Mouse (Mus musculus) heart, adult 11 months (tissue): ENCODE results near the gene Cd247.
A peak's percentile ranks its signal among the peaks of the same experiment; 100 is the strongest.

Source experiments
- DNase-seq: peaks from one replicate; pipeline ENCODE4 v3.0.0; 2022

Cd247 gene

DNA sequence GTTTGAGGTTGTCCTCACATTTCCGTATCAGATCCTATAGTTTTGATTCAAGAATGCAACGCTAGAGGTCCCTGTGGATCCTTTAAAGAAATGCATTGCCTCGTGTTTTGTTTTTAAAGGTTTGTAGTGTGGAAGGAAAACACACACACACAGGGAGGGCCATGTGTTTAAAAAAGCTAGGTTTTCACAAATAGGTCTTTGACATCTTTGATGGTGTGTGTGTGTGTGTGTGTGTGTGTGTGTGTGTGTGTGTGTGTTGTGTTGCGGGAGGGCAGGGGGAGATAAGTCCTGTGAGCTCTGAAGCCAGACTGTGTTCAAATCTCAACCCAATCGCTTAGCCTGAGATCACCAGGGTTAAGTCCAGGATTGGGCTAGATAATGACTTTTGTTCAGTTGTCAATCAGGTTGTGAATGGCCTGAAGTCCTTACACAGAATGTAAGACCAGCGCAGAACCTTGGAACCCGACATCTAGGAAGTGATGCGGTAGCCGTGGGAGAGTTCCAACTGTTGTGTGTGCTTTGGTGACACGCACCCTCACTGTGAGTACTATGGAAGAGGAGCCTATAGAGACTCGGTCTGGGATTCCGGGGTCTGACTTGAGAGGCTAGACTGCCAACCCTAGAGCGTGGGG is 8.4 kb upstream of the Cd247 start:
- no peak for DNase-seq

DNA sequence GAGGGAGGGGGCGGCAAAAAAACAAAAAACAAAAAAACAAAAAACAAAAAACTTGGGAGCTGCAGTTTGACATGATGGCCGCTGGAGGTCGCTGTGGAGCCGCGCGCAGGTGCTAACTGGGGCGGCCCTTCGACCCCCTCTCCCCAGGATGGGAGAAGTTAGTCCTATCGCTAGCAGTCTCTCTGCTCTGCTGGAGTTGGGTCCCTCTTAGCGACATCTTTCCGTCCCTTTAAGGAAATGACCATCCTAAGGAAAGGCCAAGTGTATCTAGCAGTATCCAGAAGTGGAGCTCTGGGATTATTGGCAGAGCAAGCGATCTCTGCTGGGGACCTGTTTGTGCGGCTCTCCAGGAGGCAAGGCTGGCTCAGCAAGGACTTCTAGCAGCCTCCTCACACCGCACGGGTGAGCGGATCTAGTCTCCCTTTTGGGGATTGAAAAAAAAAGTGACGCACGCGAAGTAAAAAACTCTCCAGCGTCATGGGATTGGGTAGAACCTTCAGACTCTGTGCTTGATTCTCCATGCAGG is 7.8 kb upstream of the Cd247 start:
- peak; percentile 94 for DNase-seq

DNA sequence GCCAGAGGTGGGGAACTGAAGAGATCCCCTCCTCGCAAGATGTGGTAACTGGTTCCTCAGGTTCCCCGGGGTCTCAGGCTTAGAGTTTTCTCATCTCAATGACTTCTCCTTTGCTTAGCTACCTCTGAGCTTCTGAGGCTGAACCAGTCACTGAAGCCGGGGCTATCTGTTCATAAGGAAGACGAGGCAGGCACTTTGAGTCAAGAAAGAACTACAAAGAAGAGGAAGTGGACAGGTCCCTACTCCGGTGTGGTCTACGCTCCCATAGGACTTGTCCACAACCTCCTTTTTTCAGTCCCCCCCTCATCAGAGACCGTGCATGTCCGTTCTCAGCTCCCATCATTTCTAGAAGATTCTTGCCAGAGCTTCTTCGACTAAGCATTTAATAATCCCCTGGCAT is 7.1 kb upstream of the Cd247 start:
- peak; percentile 81 for DNase-seq

DNA sequence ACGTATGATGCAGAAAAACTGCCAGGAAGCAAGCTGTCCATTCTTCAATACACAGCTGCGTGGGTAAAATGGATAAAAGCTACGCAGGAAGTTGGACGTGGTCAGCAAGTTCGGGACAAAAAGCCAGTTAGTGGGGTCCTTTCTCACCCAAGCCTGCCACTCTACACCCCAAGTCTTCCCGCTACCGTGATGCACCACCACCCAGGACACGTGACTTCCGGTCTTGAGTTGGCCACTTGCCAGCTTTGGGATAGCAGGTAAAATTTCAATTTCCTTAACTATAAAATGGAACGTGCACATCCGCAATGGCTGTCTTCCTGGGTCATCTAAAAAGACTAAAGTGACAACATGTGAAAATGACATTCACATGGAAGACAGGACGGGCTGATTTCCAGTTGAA is 6.6 kb upstream of the Cd247 start:
- DNase-seq = peak; percentile 90

DNA sequence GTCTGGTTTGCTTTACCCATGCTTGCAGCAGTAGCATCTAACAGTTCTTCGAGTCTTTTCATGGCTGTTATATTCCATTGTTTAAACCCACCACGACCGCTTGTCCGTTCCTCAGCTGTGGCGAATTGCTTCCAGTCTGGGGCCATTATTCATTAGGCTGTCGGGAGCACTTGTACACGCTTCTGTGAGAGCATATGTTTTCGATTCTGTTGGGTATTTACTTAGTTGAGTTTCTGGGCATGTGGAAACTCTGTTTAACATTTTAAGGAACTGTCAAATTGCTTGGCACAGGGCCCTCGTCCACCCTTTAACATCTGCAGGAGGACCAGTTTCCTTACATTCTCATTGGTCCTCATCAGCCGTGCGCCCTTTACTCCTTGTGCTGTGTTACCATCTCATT is 2.2 kb upstream of the Cd247 start:
- no peak for DNase-seq

DNA sequence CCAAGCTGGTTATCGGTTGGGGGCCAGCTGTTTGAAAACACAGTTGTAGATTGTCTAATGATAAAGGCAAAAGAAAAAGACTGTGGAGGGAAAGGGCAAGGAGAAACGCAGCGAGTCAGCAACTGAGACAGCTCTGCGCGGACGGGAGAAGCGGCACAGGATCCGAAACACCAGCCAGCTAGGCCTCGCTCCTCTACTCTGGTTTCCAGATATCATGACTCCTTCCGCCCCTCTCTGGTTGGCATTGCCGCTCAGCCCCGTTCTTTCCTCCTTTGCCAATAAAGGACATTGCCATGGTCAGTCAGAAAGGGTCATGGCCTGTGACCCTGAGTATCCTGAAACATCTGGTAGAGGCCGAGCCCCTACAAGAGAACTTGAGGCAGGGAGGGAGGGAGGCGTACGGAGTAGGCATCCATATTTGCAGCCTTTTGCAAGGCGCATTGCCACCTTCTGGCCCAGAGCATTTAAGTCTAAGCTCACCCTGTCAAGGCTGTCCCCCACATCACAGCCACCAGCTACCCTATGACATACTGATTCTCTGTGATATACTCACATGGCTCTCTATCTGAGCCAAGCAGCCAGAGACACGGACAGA is 682 bp downstream of the Cd247 start:
- DNase-seq = no peak

DNA sequence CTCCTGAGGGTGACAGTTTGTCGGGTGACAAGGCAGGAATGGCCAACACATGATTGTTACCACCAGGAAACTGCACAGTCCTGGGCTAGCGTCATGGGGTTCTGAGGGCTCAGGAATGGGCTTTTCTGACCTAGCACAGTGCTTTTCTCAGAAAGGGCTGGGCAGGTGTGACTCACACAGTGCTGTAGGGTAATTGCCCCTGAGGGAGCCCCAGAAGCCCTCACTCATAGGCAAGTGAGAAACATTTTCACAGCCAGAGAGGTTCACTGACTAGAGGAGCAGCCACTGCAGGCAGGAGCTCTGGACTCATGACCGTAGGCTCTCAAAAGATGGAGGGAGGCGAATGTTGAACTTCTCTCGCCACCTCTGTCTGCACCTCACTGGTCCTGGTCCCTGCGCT is 1.5 kb downstream of the Cd247 start:
- peak; percentile 81 for DNase-seq

DNA sequence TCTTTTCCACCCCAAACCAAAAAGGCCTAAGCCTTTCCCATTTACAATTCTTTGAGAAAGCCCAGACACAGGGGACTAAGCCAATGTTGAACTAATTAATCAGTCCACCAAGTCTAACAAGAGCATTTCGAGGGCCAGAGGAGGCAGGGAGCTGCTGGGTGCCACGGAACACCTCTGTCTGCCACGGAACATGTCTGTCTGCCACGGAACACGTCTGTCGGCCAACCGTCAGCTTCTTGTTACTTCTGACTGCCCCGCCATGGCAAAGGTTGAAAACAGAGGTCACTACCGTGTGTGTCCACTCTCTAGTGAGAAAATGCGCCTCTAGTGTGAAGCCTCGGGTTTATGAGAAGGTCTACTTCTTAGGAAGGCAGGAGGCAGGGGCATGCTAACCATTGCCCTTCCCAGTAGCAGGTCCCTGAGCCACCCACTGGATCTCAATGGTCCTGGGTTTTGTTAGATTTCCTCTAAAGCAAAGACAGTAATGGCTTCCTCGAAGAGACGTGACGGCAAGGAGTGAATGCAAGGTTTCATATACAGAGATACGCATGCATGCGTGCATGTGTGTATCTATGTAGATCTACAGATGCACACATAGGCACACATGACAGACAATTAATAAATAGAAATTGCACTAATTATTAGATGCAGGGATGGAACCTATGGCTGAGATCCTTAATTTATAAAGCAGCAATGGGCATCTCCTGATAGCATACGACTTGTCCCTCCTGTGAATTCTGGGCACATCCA is 2.2 kb downstream of the Cd247 start:
- peak; percentile 81 for DNase-seq

DNA sequence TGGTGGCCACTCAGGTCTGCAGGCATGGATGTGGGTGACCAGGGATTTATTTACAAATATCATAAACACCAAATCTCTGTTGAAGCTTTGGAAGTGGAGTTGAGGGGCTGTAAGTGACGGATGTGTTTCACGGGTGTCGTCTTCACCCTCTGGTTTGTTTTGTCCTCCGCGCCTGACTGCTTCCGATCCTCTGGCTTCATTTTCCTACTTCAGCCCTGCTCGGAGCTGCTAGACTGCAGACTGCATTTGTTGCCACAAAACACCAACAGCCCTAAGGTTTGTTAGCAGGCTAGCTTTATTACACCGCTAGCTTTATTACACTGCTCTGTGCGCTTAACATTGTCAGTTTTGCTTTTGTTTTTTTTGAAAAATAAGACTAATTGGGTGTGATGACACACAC is 2.9 kb downstream of the Cd247 start:
- no peak for DNase-seq

DNA sequence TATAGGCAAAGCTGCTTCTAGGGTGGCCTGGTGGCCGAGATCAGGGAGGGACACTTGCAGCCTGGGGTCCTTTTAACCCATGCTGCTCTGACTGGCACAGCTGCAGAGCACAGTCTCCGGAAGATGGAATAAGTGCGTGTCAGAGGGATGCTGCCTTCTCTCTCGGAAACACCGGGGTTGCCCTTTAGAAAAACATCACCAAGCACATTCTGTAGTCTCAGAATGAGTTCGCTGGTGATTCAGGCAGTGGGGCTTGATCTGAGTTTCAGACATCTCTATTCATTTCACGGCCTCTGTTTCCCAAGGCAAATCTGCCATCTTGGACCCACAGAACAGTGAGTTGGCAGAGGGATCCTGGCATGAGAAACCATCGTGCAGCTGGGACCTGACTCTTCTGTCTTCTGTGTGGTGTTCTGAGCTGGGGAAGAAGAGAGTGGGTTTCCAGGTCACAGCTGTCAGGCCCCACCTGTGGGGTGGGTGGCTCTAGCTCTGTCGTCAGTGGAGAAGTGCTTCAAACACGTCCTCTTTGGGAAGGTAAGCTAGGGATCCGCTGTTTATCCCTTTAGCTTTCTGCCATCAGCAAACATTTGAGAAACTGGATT is 13.3 kb downstream of the Cd247 start:
- no peak for DNase-seq

DNA sequence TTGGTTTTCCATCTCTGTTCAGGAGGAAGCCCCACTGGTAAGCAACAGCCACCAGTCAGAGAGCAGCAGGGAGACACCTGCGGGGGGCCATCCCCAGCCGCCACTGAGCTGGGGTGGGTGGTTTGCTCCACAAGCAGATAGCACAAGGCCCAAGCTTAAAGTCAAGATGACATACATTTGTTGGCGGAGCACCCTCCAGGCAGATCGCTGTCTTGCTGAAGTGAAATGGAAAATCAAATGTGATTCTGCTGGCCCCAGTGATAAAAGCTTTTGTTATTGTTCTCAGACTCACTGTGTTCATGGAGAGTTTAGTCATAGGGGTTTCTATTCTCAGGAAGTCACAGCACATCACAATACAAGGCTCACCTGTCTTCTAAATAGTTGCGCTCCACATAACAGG is 14.6 kb downstream of the Cd247 start:
- no peak for DNase-seq

DNA sequence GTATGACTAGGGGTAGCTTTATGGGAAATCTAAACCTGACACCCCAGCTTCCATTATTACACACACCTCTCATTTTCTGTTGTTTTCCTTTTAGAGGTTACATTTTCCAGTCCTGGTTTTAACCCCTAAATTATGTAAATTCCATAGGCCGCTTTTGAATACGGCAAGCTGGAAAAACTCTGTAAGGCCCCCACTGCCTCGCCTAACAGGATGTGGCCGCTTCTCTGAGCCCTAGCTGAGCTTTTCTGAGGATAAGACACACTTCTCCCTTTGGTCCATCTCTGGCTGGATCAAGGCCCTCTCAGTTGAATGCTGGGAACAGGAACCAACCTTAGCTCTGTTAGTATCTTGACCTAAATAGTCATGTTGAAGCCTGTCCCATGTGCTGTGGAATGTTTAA is 15.7 kb downstream of the Cd247 start:
- DNase-seq = no peak

DNA sequence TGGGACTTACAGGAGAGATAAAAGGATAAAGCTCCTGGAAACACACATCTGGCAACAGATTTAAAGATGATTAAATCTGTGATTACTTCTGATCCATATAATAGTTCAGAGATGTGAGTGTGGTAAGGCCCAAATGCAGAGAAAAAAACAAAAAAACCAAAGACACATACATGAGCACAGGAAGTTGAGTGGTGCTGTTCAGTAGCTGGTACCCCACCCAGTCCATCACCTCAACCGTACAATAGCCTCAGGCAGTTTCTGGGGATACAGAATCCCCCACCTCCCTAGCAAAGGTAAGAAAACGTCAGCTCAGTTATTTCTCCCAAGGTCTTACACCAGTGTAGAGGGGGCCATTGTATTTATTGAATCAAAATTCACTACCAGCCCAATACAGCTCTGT is 22.2 kb downstream of the Cd247 start:
- DNase-seq = no peak

DNA sequence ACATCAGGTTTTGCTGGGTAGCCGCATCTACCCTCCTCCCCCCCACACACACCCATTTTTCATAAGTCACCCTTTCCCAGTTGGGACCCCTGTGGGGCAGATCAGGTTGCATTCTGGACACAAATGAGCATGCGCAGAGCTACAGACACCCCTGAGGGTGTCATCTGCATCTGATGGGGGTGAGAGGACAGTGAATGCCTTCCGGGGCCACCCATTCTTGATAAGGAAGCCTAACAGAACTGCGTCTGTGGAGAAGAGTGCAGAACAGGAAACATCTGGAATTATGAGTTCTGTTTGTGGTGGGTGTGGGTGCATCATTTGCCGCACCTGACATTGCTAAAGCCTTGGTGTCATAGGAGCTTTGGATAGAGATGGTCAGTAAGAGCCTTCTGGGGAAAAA is 22.7 kb downstream of the Cd247 start:
- DNase-seq = no peak

DNA sequence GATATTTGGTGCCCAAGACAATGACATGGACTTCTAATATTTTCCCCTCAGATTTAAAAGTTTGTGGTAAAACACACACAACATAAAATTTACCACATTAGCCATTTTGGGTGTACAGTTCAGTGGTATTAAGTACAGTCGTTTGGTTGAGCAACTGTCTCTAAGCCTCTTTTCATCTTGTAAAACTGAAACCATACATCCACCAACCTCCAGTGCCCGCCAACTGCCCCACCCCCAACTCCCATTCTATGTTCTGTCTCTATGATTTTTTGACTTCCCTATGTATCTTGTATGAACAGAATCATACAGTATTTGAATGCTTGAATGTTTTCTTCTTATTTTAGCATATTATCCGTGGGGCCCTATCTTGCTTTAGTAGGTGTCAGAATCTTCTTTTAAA is 24.3 kb downstream of the Cd247 start:
- DNase-seq = no peak

DNA sequence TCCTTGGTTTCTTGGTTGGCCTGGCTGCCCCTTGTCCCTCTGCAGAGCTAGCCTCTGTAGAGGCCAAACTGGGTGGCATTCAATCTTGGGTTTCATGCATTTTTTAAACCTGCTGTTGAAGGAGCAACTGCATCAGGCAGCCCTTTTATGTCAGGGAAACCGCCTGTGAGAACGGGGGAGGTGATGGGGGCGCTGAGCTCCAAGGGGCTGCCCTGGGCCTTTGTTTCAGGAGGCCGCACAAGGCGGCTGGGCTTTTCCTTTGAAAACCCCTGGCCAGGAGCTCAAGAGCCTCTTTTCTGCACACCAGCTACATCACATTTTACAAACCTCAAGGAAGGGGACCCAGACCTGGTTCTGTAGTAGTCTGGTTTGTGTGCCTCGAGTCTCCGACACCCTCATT is 25.6 kb downstream of the Cd247 start:
- no peak for DNase-seq

DNA sequence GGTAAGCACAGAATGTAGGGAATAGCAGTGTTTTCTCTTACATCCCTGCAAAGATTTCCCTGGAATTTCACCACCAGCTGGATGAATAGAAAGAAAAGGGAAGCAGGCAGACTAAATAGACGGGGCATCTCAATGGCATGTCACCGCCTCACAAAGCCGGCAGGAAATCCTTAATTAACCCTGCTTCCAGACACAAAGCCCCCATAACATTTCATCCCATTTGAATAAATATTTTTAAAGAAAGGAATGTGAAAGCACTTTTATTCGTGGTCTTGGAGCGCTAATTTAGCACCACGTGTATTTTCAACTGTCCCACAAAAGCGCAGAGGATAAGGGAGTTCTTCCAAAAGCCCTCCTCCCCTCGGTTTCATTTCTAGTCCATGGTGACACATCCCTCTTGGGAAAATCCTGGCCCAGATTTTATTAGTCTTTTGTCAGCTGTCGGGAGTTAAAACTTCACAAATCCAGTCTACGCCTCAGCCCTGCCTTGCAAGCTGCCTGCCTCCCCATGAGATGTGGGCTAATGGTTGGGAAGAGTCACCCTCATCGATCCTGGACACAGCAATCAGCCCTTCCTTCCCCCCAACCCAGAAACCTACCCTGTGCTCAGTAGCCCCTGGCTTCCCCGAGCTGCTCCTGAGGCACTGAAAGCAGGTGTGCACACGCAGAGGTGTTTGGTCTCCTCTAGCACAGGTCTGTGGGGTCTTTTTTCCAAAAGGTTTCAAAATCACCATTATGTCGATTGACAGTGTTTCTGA is 26.2 kb downstream of the Cd247 start:
- peak; percentile 93 for DNase-seq

DNA sequence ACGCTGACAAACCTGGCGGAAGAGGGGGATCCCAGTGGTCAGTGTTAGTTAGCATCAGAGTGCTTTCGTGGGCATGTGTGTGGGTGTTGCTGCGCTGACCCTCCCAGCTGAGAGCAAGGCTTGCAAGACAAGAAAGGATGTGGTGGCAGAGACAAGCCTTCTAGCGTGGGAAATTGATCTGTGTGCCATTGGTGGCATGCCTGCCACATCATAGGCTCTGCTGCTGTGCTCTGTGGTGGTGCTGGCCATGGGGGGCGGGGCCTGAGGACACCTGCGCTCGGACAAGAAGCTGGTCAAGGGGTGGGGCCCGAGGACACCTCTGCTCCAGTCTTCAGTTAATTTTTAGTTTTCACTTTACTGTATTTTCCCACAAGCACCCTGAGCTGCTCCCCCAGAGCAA is 27.9 kb downstream of the Cd247 start:
- DNase-seq = no peak

DNA sequence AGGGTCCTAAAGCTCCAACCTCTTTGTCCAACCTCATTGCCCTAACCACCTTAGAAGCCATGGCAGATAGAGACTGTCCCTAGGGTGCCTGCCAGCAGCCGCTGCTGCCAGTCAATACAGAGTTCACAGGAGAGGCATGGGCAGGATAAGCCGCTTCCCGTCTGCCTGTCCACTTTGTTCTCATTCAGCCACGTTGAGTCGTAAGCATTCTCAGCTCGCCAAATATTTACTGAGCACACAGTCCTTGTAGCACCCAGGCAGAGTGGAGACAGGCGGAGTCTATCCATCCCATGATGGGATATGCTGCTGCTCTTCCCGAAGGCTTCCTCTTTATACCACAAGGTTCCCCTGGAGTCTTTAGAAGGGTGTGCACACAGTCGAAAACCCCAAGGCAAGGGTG is 28.8 kb downstream of the Cd247 start:
- DNase-seq = no peak

DNA sequence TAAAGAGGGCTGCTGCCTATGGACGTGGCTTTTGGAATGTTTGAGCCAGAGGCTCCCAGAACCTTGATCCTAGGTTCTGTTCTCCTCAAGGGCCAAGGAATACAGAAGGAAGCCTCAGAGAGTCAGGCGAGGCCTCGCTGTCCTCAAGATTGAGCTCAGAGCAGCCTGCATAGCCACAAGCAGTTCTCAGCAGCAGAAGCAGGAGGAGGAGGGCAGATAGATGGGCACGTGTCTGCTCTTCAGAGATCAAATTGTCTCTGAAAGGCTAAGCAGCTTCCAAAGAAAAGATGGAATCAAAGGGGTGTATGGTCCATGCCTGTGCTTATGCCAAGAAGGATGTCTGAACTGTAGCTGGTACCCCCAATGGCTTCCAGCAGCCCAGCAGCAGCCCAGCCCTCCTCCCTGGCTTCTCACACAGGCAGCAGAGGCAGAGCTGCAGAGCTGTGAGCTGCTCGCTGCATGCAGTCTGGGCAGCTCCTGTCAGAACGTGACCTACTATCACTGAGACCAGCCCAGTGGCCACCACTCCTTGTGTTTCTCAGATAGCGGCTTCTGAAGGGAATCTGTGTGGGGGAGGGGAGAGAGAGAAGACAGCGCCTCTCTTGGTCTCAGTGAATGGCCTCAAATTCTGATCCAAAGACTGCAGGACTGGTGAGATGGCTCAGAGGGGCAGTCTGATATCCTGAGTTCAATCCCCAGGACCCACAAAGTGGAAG is 29.8 kb downstream of the Cd247 start:
- no peak for DNase-seq

DNA sequence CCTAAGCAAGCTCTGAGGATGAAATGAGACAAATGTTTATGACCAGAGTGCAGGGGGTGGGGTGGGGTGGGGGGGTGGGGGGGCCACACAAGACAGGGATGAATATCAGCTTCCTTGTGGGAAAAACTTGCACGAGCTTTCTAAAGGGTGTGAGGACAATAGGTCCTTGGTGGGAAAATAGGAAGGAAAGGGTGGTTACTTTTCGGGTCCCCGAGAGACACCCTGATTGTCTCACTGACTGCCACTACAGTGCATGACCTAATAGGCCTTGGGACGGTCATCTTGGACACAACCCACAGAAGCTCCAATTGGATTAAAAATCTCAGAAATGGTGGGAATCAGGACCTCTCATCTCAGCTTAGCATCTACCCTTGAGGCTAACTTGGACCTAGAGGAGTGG is 30.7 kb downstream of the Cd247 start:
- peak; percentile 95 for DNase-seq

DNA sequence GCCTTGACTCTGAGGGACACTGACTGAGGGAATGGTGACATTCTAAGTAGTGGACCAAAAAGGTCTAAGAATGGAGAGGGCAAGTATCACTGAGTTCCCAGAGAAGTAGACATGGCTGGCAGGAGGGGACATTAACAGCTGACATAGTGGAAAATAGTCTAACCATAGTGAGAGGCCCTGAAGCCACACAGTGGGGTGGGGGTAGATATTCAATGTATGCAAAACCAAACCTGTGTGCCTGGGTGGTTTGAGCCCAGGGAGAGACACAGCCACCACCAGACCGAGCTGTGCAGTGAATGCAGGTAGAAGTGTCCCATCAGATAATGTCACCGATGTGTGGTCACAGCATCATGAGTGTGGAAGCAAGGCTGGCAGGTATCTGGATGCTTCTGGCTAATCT is 33.5 kb downstream of the Cd247 start:
- DNase-seq = no peak

DNA sequence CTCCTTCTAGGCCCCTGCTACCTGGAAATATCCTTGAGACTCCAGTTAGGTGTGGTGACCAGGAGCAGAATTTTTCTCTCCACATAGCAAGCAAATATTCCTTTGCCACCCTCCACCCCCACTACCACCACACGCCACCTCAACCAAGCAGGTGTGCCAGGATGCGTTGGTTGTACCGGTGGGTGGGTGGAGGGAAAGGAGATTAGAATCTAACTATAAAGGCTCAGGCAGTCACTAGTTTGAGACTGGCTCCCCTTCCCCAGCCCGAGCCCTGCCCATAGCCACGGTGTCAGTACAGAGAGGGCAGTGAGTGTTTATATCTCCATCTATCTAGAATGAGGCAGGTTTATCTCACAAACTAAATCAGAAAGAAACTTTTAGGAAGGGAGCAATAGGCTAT is 39.7 kb downstream of the Cd247 start:
- no peak for DNase-seq
